Mouse (Mus musculus) embryonic facial prominence, embryonic 14.5 days (tissue): ENCODE data around the gene Glce. TPM values are rescaled to one million over a fixed set of nuclear protein-coding genes. Genes with fewer than 3 reads are reported as not detected.
A peak's percentile ranks its signal among the peaks of the same experiment; 100 is the strongest.

Experiments used
- ATAC-seq: fragments of 200-750 bp; cut with Nextera tagmentation; 2 replicates; pipeline ENCODE4 v1.8.0; 2017; ENCODE audit warnings: low read depth, moderate number of reproducible peaks, moderate TSS enrichment
- DNase-seq: peaks from one replicate; pipeline ENCODE4 v3.0.0-alpha.2; 2015; ENCODE audit warnings: low spot score
- H3K27ac ChIP-seq: fragments of 300-500 bp; sonication (generic); replicated peaks from 2 replicates; pipeline ENCODE4 v1.5.1; 2014; ENCODE audit warnings: low read depth, mild to moderate bottlenecking, low read length, moderate library complexity
- H3K27me3 ChIP-seq: fragments of 300-500 bp; sonication (generic); replicated peaks from 2 replicates; pipeline ENCODE4 v1.6.1; 2014; ENCODE audit warnings: low read length; ENCODE audit not compliant: control insufficient read depth, insufficient read depth
- H3K36me3 ChIP-seq: fragments of 300-500 bp; sonication (generic); 2 replicates; pipeline ENCODE4 v1.6.1; 2014; ENCODE audit warnings: low read length, mixed read lengths; ENCODE audit not compliant: control insufficient read depth, insufficient read depth
- H3K4me1 ChIP-seq: fragments of 300-500 bp; sonication (generic); 2 replicates; pipeline ENCODE4 v1.6.1; 2014; ENCODE audit warnings: antibody characterized with exemption, low read length; ENCODE audit not compliant: control insufficient read depth, insufficient read depth
- H3K4me2 ChIP-seq: fragments of 300-500 bp; sonication (generic); 2 replicates; pipeline ENCODE4 v1.6.1; 2014; ENCODE audit warnings: low read depth, mild to moderate bottlenecking, low read length, moderate library complexity, mixed read lengths
- H3K4me3 ChIP-seq: fragments of 300-500 bp; sonication (generic); 2 replicates; pipeline ENCODE4 v1.5.1; 2014; ENCODE audit warnings: low read depth, mild to moderate bottlenecking, low read length
- H3K9ac ChIP-seq: fragments of 300-500 bp; sonication (generic); 2 replicates; pipeline ENCODE4 v1.6.1; 2014; ENCODE audit warnings: low read depth, mild to moderate bottlenecking, low read length, moderate library complexity, mixed read lengths
- H3K9me3 ChIP-seq: fragments of 300-500 bp; sonication (generic); 2 replicates; pipeline ENCODE4 v1.6.1; 2016; ENCODE audit warnings: low read length; ENCODE audit not compliant: control insufficient read depth
- WGBS: fragments of 180-500 bp; shearing (Covaris S2); extraction: QIAGEN DNeasy Blood & Tissue Kit; methylation state at CpG from one replicate; pipeline ENCODE4 v1.1.7; 2014; 5-methylcytosine and 5-hydroxymethylcytosine counted together
- polyA plus RNA-seq: library from polyadenylated mRNA; unstranded; fragments of >200 nt; fragmentation: Nextera tagmentation; extraction: Ambion mirVana; gene quantifications from 2 replicates; pipeline ENCODE4 v1.2.1, GENCODE M21; 2014

Gene Glce
- 30.1 and 38.8 TPM in 2 replicates for polyA plus RNA-seq

DNA sequence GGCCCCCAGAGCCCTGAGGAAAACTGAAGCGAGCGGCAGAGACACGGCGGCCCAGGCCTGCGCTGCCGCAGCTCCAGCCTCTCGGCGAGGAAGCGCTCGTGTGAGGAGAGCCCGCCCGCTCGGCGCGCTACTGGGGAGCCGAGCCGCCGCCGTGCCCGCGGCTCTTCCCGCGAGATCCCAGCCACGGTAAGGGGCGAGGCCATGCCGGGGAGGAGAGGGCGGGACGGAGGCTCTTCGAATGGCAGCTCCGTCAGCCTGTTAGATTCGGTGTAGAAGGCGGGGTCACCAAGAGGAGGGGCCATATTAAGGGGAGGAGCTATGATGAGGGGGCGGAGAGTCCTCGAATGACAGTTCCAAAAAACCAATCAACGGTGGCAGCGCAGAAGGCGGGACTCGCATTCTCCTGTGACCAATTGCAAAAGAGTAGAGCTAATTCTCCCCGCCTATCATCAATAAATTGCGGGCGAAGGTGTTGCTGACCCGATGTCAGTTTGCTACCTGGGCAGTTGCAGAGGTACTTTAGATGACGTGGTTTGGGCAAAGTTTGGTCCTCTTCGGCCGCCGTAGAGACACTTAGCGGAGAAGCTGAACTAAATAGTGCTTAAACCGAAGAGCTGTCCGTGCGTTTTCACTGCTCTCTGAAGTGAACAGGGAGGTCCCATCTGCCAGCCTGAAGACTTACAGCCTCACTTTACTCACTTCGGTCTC is at the start of gene Glce:
Glce (minus strand) TSS at position 148 of the 708 bp plus-strand sequence.
- Histone ChIP-seq H3K4me2 (peak within 1 kb of the TSS; percentile 91), H3K36me3 (no peaks in the 10 kb centered on the region), H3K9ac (peak within 1 kb of the TSS; percentile 97), H3K27ac (peak within 1 kb of the TSS; percentile 95), H3K4me3 (peak within 1 kb of the TSS; percentile 94), H3K27me3 (no peaks in the 10 kb centered on the region), H3K4me1 (peaks cover 12% of the 10 kb centered on the region), H3K9me3 (no peaks in the 10 kb centered on the region)
- WGBS: 0% methylated on average over 43 of the region's 51 CpGs
- ATAC-seq (peak; percentile 100), DNase-seq (peak; percentile 98)

DNA sequence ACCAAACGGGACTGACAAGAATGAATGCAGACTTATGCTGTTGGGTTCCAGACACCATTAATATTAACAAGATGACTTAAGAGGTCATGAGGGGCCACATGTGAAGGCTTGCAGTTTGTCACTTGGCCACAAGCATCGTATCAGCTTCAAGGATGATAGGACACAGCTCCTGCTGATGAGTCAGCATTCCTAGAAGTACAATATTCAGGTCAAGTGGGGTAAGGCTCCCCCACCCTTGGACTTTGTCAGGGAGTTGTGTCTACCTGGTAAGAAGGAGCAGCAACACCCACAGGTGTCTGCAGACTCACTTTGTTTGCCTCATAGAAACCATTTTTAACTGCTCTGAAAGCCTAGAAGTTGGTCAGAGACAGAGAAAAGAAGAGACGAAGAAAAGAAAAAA is 49.8 kb upstream of the Glce start:
- Histone ChIP-seq H3K9ac (no peak overlapping the region), H3K9me3 (no peaks in the 10 kb centered on the region), H3K27me3 (no peaks in the 10 kb centered on the region), H3K36me3 (no peaks in the 10 kb centered on the region), H3K4me3 (no peak overlapping the region), H3K4me2 (no peak overlapping the region), H3K4me1 (no peaks in the 10 kb centered on the region), H3K27ac (no peak overlapping the region)
- whole genome bisulfite sequencing: 77% methylated on average over 3 of the region's 3 CpGs
- ATAC-seq (no peak), DNase-seq (no peak)

DNA sequence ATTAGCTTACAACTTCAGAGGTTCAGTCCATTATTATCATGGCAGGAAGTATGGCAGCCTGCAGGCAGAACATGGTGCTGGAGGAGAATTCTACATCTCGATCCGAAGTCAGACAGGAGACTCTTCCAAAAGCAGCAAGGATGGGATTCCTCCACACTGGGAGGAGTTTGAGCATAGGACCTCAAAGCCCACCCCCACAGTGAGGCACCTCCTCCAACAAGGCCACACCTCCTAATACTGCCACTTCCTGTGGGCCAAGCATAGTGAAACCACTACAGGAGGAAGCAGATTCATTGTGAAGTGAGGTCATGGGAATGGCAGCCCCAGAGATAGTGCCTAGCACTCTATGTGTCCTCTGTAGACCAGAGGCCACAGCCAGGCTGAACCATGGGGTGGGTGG is 48.5 kb upstream of the Glce start:
- H3K36me3 ChIP-seq: no peaks in the 10 kb centered on the region
- whole genome bisulfite sequencing: 94% methylated on average over 2 of the region's 2 CpGs

DNA sequence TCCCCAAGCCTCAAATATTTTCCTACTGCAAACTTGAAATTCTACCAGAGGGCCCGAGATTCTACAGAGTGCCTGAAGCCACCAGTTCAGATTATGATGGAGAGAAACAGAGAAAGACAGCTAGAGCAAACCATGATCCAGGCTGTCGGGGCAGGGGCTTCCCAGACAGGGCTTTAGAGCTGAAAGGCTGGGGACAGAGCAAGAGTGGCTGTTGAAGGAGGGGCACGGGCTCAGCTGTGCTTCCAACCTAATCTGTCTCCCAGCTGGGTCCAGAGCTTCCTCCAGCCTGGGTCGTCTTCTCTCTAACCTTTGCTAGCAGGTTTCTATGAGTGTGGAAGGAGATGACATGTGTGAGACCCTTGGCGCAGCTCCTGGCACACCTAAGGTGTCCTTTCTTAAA is 44.2 kb upstream of the Glce start:
- H3K4me1 ChIP-seq: peaks cover 16% of the 10 kb centered on the region
- peak overlapping the region; percentile 65 for H3K27ac ChIP-seq
- no peak overlapping the region for H3K9ac ChIP-seq
- H3K4me3 ChIP-seq: no peak overlapping the region
- 28% methylated on average over 5 of the region's 5 CpGs for WGBS
- ATAC-seq (0 out of 2 replicates have a peak, but pooled peaks have one; percentile 53), DNase-seq (no peak)
- no peak overlapping the region for H3K4me2 ChIP-seq
- H3K27me3 ChIP-seq: no peaks in the 10 kb centered on the region; the same call in 1 of the 2 replicates
- H3K36me3 ChIP-seq: no peaks in the 10 kb centered on the region
- H3K9me3 ChIP-seq: no peaks in the 10 kb centered on the region

More for the DNA sequence above, 48.5 kb upstream of the Glce start:
- Histone ChIP-seq H3K27me3 (no peaks in the 10 kb centered on the region), H3K9me3 (no peaks in the 10 kb centered on the region), H3K4me1 (peaks cover 4% of the 10 kb centered on the region; the same call in 1 of the 2 replicates), H3K9ac (no peak overlapping the region), H3K27ac (no peak overlapping the region), H3K4me2 (no peak overlapping the region), H3K4me3 (no peak overlapping the region)
- no peak for ATAC-seq
- DNase-seq: no peak

DNA sequence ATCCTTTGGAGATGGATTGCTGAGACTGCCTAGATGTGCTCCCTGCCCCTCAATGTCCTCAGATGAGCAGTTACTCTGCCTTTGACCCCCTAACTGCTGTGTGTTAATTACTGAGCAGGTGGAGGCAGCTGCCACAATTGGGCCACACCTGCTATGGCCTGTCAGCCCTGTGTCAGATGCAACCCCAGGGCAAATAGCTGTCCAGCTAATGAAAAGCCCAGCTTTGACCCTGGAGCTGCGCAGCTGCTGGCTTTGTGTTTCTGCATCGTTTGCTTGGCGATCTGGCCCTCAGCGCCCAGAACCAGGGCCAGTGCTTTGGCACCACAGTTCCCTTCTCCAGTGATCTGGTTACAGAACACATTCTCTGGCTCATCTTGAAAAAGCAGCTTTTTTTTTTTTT is 43.7 kb upstream of the Glce start:
- H3K27ac ChIP-seq: peak overlapping the region; percentile 65; the same call in 1 of the 2 replicates
- H3K36me3 ChIP-seq: no peaks in the 10 kb centered on the region
- ATAC-seq (peak; percentile 82), DNase-seq (peak; percentile 79)
- peaks cover 16% of the 10 kb centered on the region for H3K4me1 ChIP-seq
- H3K4me3 ChIP-seq: no peak overlapping the region
- H3K9me3 ChIP-seq: no peaks in the 10 kb centered on the region
- H3K9ac ChIP-seq: no peak overlapping the region
- H3K4me2 ChIP-seq: no peak overlapping the region
- no peaks in the 10 kb centered on the region; the same call in 1 of the 2 replicates for H3K27me3 ChIP-seq
- 33% methylated on average over 4 of the region's 4 CpGs for WGBS

DNA sequence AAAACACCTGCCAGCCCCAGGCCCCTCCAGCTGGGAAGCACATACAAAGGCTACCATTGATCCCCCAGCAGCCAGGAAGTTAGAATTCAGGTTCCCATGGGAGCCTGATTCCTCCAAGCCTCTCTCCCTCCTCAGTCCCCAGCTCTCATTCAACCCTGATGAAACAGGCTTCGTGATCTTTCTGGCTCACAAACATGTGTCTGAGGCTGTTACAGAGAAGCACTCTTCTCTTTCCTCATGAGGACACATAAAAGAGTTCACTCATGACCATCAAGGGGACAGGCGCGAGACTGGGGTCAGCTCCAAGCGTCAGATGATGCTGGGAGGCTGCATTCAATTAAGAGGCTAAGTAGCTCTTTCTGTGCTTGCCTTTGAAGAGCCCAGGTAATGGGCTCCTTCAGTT is 40.4 kb upstream of the Glce start:
- WGBS: 12% methylated on average over 4 of the region's 4 CpGs
- no peak overlapping the region for H3K4me3 ChIP-seq
- H3K9ac ChIP-seq: no peak overlapping the region
- ATAC-seq (no peak), DNase-seq (peak; percentile 45)
- no peaks in the 10 kb centered on the region for H3K9me3 ChIP-seq
- no peaks in the 10 kb centered on the region; the same call in 1 of the 2 replicates for H3K27me3 ChIP-seq
- no peak overlapping the region for H3K4me2 ChIP-seq
- no peaks in the 10 kb centered on the region for H3K36me3 ChIP-seq
- no peak overlapping the region for H3K27ac ChIP-seq
- H3K4me1 ChIP-seq: peaks cover 16% of the 10 kb centered on the region

DNA sequence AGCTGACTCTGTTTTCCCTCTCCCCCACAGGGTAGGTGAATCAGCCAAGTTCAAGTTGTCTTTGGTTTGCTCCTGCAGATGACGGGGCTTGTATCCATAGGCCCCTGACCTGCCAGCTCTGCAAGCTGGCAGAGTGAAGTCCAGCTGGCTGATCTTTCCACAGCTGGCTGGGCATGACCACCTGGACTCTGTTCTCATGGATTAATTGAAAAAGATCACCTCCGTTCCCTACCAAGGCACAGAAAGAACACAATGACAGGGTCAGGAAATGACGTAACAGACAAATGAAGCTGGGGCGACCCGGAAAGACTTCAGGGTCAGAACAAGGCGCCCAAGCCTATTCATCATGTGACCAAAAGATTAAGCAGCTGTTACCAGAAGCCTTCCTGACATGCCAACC is 38.3 kb upstream of the Glce start:
- no peak overlapping the region for H3K9ac ChIP-seq
- WGBS: 56% methylated on average over 6 of the region's 6 CpGs
- DNase-seq: no peak

DNA sequence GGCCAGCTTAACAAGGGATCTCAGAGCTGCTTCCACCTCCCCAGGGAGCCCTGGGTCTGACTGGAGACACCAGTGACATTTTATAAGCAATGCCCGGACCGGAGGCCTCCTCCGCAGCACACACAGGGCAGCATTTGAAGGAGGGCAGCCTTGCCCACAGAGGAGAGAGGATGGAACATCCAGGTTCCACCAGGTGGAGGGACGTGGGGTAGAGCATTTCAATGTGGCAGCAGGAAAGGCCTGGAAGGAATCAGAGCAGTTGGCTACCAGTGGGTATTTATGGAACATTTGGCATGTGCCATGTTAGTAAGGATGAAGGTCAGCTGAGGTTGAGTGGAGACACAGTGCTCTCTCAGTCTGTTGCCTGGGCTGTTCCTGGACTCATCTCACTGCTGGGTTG is 36.3 kb upstream of the Glce start:
- ATAC-seq (no peak), DNase-seq (no peak)
- Histone ChIP-seq H3K36me3 (no peaks in the 10 kb centered on the region), H3K9me3 (no peaks in the 10 kb centered on the region), H3K4me2 (no peak overlapping the region), H3K27ac (no peak overlapping the region), H3K9ac (no peak overlapping the region), H3K27me3 (no peaks in the 10 kb centered on the region), H3K4me1 (peaks cover 12% of the 10 kb centered on the region; the same call in 1 of the 2 replicates), H3K4me3 (no peak overlapping the region)
- WGBS: 77% methylated on average over 4 of the region's 4 CpGs

More for the DNA sequence above, 38.3 kb upstream of the Glce start:
- Histone ChIP-seq H3K4me2 (no peak overlapping the region), H3K27me3 (no peaks in the 10 kb centered on the region; the same call in 1 of the 2 replicates), H3K4me3 (no peak overlapping the region), H3K36me3 (no peaks in the 10 kb centered on the region), H3K4me1 (peaks cover 12% of the 10 kb centered on the region; the same call in 1 of the 2 replicates), H3K27ac (no peak overlapping the region), H3K9me3 (no peaks in the 10 kb centered on the region)
- no peak for ATAC-seq

DNA sequence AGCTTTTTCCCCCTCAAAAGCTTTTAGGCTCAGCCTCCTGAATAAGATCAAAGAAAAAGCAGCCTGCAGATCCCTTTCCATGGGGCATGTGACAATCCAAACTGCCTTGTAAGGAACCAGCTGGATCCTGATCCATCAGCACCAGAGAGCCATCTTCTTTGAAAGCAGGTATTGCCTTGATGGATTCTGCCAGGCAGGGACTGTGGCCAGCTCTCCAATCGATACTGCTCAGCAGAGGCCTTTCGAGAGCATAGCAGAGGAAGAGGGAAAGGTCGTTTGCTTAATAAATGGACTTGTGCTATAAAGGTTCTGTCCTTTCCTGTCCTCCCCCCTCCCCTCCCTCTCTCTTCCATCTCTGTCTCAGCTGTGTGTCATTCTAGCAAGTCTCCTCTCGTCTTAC is 33.4 kb upstream of the Glce start:
- Histone ChIP-seq H3K4me2 (no peak overlapping the region), H3K4me3 (no peak overlapping the region), H3K36me3 (no peaks in the 10 kb centered on the region), H3K27me3 (no peaks in the 10 kb centered on the region), H3K9me3 (no peaks in the 10 kb centered on the region), H3K4me1 (no peaks in the 10 kb centered on the region), H3K9ac (no peak overlapping the region), H3K27ac (no peak overlapping the region)
- WGBS: 41% methylated on average over 4 of the region's 4 CpGs
- no peak for DNase-seq
- ATAC-seq: no peak
